Mouse (Mus musculus): ENCODE results near the gene H2-M10.3. TPM values are rescaled to one million over a fixed set of nuclear protein-coding genes. Genes with fewer than 3 reads are reported as not detected.
"Not testable (repeated sequence)": the region's sequence is repeated elsewhere in the genome, so short reads cannot be mapped to it uniquely, and the experiment has no call there.

The H2-M10.3 gene
- total RNA-seq (2021), result not detected
- long read RNA-seq, experiment 1, result 0 reads
- long read RNA-seq, experiment 2, result 0 reads

- not testable (repeated sequence) for DNase-seq
These were observed at the start of gene H2-M10.3 for GRCm38 (mm10) chr17:36368317-36368716. Gene H2-M10.3, minus strand, starts transcription at chr17:36368417.

DNA sequence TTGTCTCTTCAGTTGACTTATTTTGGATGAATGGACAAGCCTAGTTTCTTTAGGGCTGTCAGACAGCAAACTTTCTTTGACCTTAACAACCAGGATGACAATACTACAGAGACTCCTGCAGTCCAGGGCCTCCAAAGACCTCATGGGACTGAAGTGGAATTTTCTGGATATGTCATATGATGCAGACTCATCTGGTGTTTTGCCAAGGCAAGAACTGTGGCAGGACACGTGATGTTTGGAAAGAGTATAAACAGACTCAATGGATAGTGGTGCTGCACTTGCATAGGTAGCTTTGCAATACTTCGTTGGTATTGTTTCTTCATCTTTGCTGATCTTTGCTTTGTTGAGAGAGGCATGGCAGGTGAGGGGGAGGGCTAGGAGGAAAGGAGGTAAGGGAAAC is 49.2 kb upstream of the H2-M10.3 start:
- DNase-seq, result no peak

GRCm38 (mm10) chr17:36415407-36415806 is 47.2 kb upstream of the H2-M10.3 start:
- no peak for DNase-seq

DNA sequence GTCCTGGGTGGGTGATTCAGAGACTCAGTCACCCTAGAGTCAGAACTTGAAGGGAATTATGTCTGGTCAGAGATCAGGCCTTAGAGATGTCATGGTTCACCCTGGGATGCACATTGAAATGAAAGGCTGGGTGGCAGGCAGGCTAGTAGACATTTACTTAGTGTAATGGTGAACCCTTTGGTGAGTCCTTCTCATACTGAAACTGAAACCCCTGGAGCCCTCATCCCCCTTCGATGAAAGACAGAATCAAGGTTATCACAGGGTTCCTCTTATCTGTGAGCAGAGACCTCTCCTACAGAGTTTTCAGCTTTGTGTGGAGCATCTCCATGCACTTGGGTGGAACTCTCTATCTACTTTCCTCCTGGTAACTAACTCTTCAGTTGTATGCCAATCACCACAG is 46.1 kb upstream of the H2-M10.3 start:
- DNase-seq, result no peak

GRCm38 (mm10) chr17:36389907-36390306 is 21.7 kb upstream of the H2-M10.3 start:
- no peak for DNase-seq

- DNase-seq, result not testable (repeated sequence)
These were observed 5.8 kb downstream of the H2-M10.3 start for GRCm38 (mm10) chr17:36362404-36362803.

DNA sequence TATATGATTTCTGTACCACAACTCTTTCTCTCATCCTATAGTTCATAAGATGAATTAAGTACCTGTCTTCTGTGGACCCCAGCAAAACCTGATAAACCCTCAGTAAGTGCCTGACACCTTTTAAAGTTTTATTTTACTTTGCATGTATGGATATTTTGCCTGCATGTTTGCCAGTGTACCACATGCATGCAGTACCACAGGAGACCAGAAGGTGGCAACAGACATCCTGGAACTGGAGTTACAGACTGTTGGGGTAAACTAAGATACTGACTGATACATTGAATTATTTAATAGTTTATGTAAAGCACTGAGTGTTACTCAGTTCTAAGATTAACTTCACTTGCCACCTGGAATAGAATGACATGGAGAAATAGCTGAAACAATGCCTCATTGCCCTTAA is 10.7 kb downstream of the H2-M10.3 start:
- peak; percentile 28 for DNase-seq

DNA sequence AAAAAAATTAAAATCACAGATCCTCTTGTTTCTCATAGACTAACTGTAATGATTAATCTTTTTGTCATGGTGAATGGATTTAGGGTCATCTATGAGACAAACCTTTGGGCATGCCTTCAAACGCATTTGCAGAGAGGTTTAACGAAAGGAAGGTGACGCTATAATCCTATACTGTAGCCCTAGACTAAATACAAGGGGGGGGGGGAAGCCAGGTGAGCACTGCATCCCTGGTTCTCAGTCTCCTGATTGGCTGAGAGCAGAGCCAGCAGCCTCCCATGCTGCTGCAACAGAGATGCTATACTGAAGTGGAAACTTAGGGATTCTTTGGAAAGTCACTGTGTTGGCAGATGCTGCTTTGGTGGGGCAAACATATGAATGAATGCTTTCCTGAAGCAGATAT is 12.5 kb downstream of the H2-M10.3 start:
- DNase-seq, result no peak

GRCm38 (mm10) chr17:36355343-36355742 is 12.9 kb downstream of the H2-M10.3 start:
- DNase-seq, result peak; percentile 62

DNA sequence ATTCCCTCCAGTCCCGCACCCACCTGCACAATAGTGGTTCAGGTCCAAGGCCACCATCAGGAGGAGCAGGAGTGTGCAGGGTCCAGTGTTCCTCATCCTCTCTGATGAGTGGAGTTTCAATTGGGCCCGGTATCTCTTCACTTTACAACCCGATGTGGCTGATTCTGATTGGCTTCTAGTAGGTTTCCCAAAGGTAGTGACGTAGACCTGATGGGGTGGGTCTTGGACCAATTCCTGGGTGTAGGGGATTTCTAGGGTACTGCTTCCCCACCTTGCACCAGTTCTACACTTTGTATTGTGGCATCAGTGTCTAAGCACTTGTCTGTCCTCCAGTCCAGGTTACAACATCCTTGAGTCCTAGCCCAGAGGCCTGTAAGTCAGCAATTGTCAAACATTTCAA is 42.2 kb downstream of the H2-M10.3 start, which contains the start of gene H2-M10.1:
TSS of gene H2-M10.1 (minus strand) at position 101 of the 400 bp plus-strand sequence.
- no peak for DNase-seq

DNA sequence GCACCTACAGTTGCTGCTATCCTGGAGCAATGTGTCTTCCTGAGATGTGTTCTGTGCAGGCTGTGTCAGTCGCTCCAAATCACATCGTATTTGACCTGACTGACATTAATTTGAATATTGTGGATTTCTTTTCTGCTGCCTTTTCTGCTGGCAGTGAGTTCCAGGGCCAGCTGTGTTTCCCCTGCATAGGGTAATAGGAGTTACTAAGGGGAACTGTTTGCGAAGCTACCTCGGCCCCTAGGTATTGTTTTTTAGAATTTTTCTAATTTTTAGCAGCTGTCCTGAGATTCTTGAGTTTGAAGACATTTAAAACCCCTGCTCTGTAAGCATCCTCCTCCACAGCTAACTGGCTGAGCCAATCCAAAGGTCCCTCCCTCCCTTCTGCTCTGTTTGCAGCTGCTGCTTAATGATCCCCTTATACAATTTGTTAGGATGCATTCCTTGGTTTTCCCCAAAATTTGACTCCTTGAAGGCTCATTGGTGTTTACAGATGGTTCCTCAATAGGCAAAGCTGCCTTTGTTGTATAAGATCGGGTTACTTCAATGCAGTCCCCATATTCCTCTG is 52.4 kb downstream of the H2-M10.3 start:
- no peak for DNase-seq

- peak; percentile 8 for DNase-seq
These were observed 53.1 kb downstream of the H2-M10.3 start for GRCm38 (mm10) chr17:36315041-36315688.

Other genes starting within 250 kb of the H2-M10.3 start
- gene Gm19684, start 246.7 kb downstream of the H2-M10.3 start, total RNA-seq (2021), result not detected
- not detected for gene Gm7030, start 239.0 kb downstream of the H2-M10.3 start, total RNA-seq (2021)
- not detected for gene Gm8909, start 199.9 kb downstream of the H2-M10.3 start, total RNA-seq (2021)
- not detected for gene H2-T3, start 178.1 kb downstream of the H2-M10.3 start, total RNA-seq (2021)
- 10 to 100 TPM; 26.3 to 28.5 TPM for gene Rpp21, start 110.3 kb downstream of the H2-M10.3 start, total RNA-seq (2021)
- 1 to 10 TPM; 4.8 to 7.0 TPM for gene Trim39, start 96.2 kb downstream of the H2-M10.3 start, total RNA-seq (2021)
- gene H2-M10.2, start 81.9 kb downstream of the H2-M10.3 start, total RNA-seq (2021), result not detected
- gene H2-M10.1, start 42.3 kb downstream of the H2-M10.3 start, total RNA-seq (2021), result not detected
- gene H2-M10.4, start 93.9 kb upstream of the H2-M10.3 start, total RNA-seq (2021), result not detected
- not detected for gene H2-M11, start 178.7 kb upstream of the H2-M10.3 start, total RNA-seq (2021)

All from gastrocnemius, postnatal 10 days (tissue).